Mouse (Mus musculus) ES-E14 (cell line): ENCODE results near the gene Fads1. TPM values are rescaled to one million over a fixed set of nuclear protein-coding genes. Genes with fewer than 3 reads are reported as not detected.

ENCODE experiments used
- DNase-seq: peaks from one replicate; pipeline ENCODE4 v3.0.0-alpha.2; 2013; ENCODE audit warnings: low read depth, low spot score
- H3K27ac ChIP-seq: 2 replicates; pipeline ENCODE4 v1.5.1; 2012; ENCODE audit warnings: low read depth, mild to moderate bottlenecking, low read length, moderate library complexity, mixed read lengths; ENCODE audit not compliant: poor library complexity, insufficient read depth, severe bottlenecking
- H3K36me3 ChIP-seq: 2 replicates; pipeline ENCODE4 v1.6.1; 2012; ENCODE audit warnings: mild to moderate bottlenecking, low read length, moderate library complexity, mixed read lengths; ENCODE audit not compliant: control insufficient read depth, poor library complexity, insufficient read depth, severe bottlenecking
- H3K4me1 ChIP-seq, 2 experiments: fragments of 150-350 bp in 1 of 2; sonication (generic) in 1 of 2; 2 replicates each; pipeline ENCODE4 v1.6.1; 2012; ENCODE audit warnings: low read length in 2 of 2, mild to moderate bottlenecking in 1 of 2, mixed read lengths in 1 of 2; ENCODE audit not compliant: control insufficient read depth in 2 of 2, insufficient read depth in 2 of 2, poor library complexity in 1 of 2
- H3K4me3 ChIP-seq, 2 experiments: fragments of 150-350 bp in 1 of 2; sonication (generic) in 1 of 2; 2 replicates each; pipeline ENCODE4 v1.5.1; 2012; ENCODE audit warnings: low read length in 2 of 2, low read depth in 1 of 2, mild to moderate bottlenecking in 1 of 2, mixed read lengths in 1 of 2; ENCODE audit not compliant: insufficient read depth in 1 of 2, poor library complexity in 1 of 2, severe bottlenecking in 1 of 2
- H3K9ac ChIP-seq: 2 replicates; pipeline ENCODE4 v1.6.1; 2012; ENCODE audit warnings: low read depth, mild to moderate bottlenecking, low read length, mixed read lengths; ENCODE audit not compliant: poor library complexity, insufficient read depth, severe bottlenecking
- H3K9me3 ChIP-seq: fragments of 150-350 bp; sonication (generic); 2 replicates; pipeline ENCODE4 v1.6.1; 2012; ENCODE audit warnings: low read depth, mild to moderate bottlenecking, low read length; ENCODE audit not compliant: control insufficient read depth, insufficient read depth
- CHD2 ChIP-seq: IDR thresholded peaks from 2 replicates; pipeline ENCODE4 v1.6.1; 2014; ENCODE audit warnings: mild to moderate bottlenecking, low read depth, low read length, inconsistent platforms
- HCFC1 ChIP-seq: IDR thresholded peaks from 2 replicates; pipeline ENCODE4 v1.6.1; 2012; ENCODE audit warnings: low read length, inconsistent platforms, borderline replicate concordance; ENCODE audit not compliant: insufficient read depth
- MAFK ChIP-seq: IDR thresholded peaks from 2 replicates; pipeline ENCODE4 v1.6.1; 2014; ENCODE audit warnings: mild to moderate bottlenecking, low read depth, low read length, inconsistent platforms; ENCODE audit not compliant: insufficient read depth
- ZC3H11A ChIP-seq: IDR thresholded peaks from 2 replicates; pipeline ENCODE4 v1.6.1; 2012; ENCODE audit warnings: low read depth, mild to moderate bottlenecking, inconsistent platforms, low read length, borderline replicate concordance
- ZNF384 ChIP-seq: IDR thresholded peaks from 2 replicates; pipeline ENCODE4 v1.6.1; 2012; ENCODE audit warnings: low read depth, low read length, inconsistent platforms
- in situ Hi-C, 2 experiments: fragments of 600-800 bp; cut with MboI; formaldehyde crosslinking; loops; one replicate each; pipeline ENCODE4 v1.15.1; 2025; ENCODE audit warnings: low sequenced_read_pairs in 2 of 2, inconsistent platforms in 1 of 2; ENCODE audit not compliant: unreplicated experiment in 2 of 2
- total RNA-seq: library from RNA; depleted of rRNA; stranded (reverse); fragments of 300-350 nt; gene quantifications from 2 replicates; pipeline ENCODE4 v1.2.3, GENCODE M21; 2012

Fads1 gene
- total RNA-seq, 1 experiment = 47.4 TPM

GRCm38 (mm10) chr19:10143667-10144066 lies 39.0 kb upstream of the Fads1 start:
- Histone ChIP-seq H3K27ac (no peak overlapping the region), H3K4me1 (peaks cover 2 to 13% of the 10 kb centered on the region in 2 experiments; a peak in 1 of 4 replicates), H3K36me3 (no peaks in the 10 kb centered on the region), H3K9me3 (no peaks in the 10 kb centered on the region), H3K9ac (no peak overlapping the region), H3K4me3 (no peak overlapping the region)
- in situ Hi-C loops = no loop called here
- no peak for DNase-seq
- no peak for TF ChIP-seq CHD2
- no peak for TF ChIP-seq ZC3H11A
- no peak for TF ChIP-seq HCFC1
- TF ChIP-seq ZNF384 = no peak
- no peak for TF ChIP-seq MAFK

GRCm38 (mm10) chr19:10144464-10144863 lies 38.2 kb upstream of the Fads1 start:
- H3K27ac ChIP-seq = no peak overlapping the region
- no peak overlapping the region for H3K4me3 ChIP-seq
- no peaks in the 10 kb centered on the region for H3K9me3 ChIP-seq
- in situ Hi-C loops = no loop called here
- no peak overlapping the region for H3K9ac ChIP-seq
- TF ChIP-seq CHD2 = no peak
- TF ChIP-seq ZC3H11A = no peak
- no peak for TF ChIP-seq MAFK
- TF ChIP-seq ZNF384 = no peak
- TF ChIP-seq HCFC1 = no peak
- no peak for DNase-seq
- H3K4me1 ChIP-seq = peaks cover 2 to 13% of the 10 kb centered on the region in 2 experiments; a peak in 1 of 4 replicates
- no peaks in the 10 kb centered on the region for H3K36me3 ChIP-seq

- no peak overlapping the region for H3K27ac ChIP-seq
- no peaks in the 10 kb centered on the region for H3K36me3 ChIP-seq
- H3K9me3 ChIP-seq = no peaks in the 10 kb centered on the region
- no peak overlapping the region for H3K4me3 ChIP-seq
- in situ Hi-C loops = no loop called here
- H3K4me1 ChIP-seq = peaks cover 2 to 11% of the 10 kb centered on the region in 2 experiments; a peak in 2 of 4 replicates
- no peak for TF ChIP-seq HCFC1
- TF ChIP-seq MAFK = no peak
- no peak overlapping the region for H3K9ac ChIP-seq
- no peak for DNase-seq
These were observed 34.1 kb upstream of the Fads1 start for GRCm38 (mm10) chr19:10148555-10148954.

GRCm38 (mm10) chr19:10149189-10149588 lies 33.5 kb upstream of the Fads1 start:
- no peak overlapping the region for H3K4me3 ChIP-seq
- no peak for DNase-seq
- H3K9me3 ChIP-seq = no peaks in the 10 kb centered on the region
- H3K4me1 ChIP-seq = peaks cover 2 to 8% of the 10 kb centered on the region in 2 experiments; a peak in 2 of 4 replicates
- no peak for TF ChIP-seq MAFK
- TF ChIP-seq HCFC1 = no peak
- no peak for TF ChIP-seq ZNF384
- TF ChIP-seq ZC3H11A = no peak
- no peak for TF ChIP-seq CHD2
- no peaks in the 10 kb centered on the region for H3K36me3 ChIP-seq
- no peak overlapping the region for H3K27ac ChIP-seq
- H3K9ac ChIP-seq = no peak overlapping the region
- in situ Hi-C loops = no loop called here

- H3K4me3 ChIP-seq = no peak overlapping the region
- DNase-seq = no peak
- no peaks in the 10 kb centered on the region for H3K36me3 ChIP-seq
- H3K4me1 ChIP-seq = no peaks in the 10 kb centered on the region
- H3K9ac ChIP-seq = no peak overlapping the region
- no peaks in the 10 kb centered on the region for H3K9me3 ChIP-seq
- in situ Hi-C loops = no loop called here
- TF ChIP-seq HCFC1 (no peak), ZNF384 (no peak), CHD2 (no peak)
- H3K27ac ChIP-seq = no peak overlapping the region
These were observed 25.0 kb upstream of the Fads1 start for GRCm38 (mm10) chr19:10157725-10158124.
